Mouse (Mus musculus) spleen, adult 2 months (tissue): Measurements from ENCODE around the gene Fcna. TPM values are rescaled to one million over a fixed set of nuclear protein-coding genes. Genes with fewer than 3 reads are reported as not detected.
A peak's percentile ranks its signal among the peaks of the same experiment; 100 is the strongest.

Source experiments
- DNase-seq, 2 experiments: peaks; one replicate each; pipeline versions ENCODE4 v3.0.0 to v3.0.0-alpha.2; 2012 to 2021; ENCODE audit warnings: low spot score in 2 of 2, low read depth in 1 of 2
- H3K27ac ChIP-seq: fragments of 200-500 bp; 2 replicates; pipeline ENCODE4 v1.5.1; 2012; ENCODE audit warnings: low read length, inconsistent platforms; ENCODE audit not compliant: insufficient read depth
- H3K27me3 ChIP-seq: fragments of 200-500 bp; 2 replicates; pipeline ENCODE4 v1.6.1; 2012; ENCODE audit warnings: mild to moderate bottlenecking, moderate library complexity, low read length, inconsistent platforms; ENCODE audit not compliant: control insufficient read depth, insufficient read depth
- H3K36me3 ChIP-seq: fragments of 200-500 bp; 2 replicates; pipeline ENCODE4 v1.6.1; 2012; ENCODE audit warnings: mild to moderate bottlenecking, low read length, inconsistent platforms; ENCODE audit not compliant: control insufficient read depth, insufficient read depth
- H3K4me1 ChIP-seq: fragments of 200-500 bp; 2 replicates; pipeline ENCODE4 v1.6.1; 2011; ENCODE audit warnings: inconsistent platforms; ENCODE audit not compliant: control insufficient read depth, insufficient read depth, insufficient read length
- H3K4me3 ChIP-seq: fragments of 200-500 bp; 2 replicates; pipeline ENCODE4 v1.5.1; 2011; ENCODE audit warnings: mild to moderate bottlenecking, inconsistent platforms; ENCODE audit not compliant: insufficient read depth, insufficient read length; ENCODE audit errors: extremely low read depth
- CTCF ChIP-seq: fragments of 200-500 bp; IDR thresholded peaks from 2 replicates; pipeline ENCODE4 v1.5.1; 2011; ENCODE audit warnings: mild to moderate bottlenecking, inconsistent platforms; ENCODE audit not compliant: insufficient read depth, insufficient read length, insufficient replicate concordance; ENCODE audit errors: extremely low read depth
- POLR2A ChIP-seq: fragments of 200-500 bp; IDR thresholded peaks from 2 replicates; pipeline ENCODE4 v1.6.1; 2011; ENCODE audit warnings: low read depth, low read length, inconsistent platforms
- WGBS: fragments of 180-500 bp; shearing (Covaris S2); methylation state at CpG from one replicate; pipeline ENCODE4 v1.1.7; 2018; 5-methylcytosine and 5-hydroxymethylcytosine counted together
- polyA plus RNA-seq: library from polyadenylated mRNA; depleted of rRNA; stranded (reverse); fragments of >200 nt; gene quantifications from 2 replicates; pipeline ENCODE4 v1.2.3, GENCODE M21; 2012

The Fcna gene
- polyA plus RNA-seq, 1 experiment, result 120 TPM

DNA sequence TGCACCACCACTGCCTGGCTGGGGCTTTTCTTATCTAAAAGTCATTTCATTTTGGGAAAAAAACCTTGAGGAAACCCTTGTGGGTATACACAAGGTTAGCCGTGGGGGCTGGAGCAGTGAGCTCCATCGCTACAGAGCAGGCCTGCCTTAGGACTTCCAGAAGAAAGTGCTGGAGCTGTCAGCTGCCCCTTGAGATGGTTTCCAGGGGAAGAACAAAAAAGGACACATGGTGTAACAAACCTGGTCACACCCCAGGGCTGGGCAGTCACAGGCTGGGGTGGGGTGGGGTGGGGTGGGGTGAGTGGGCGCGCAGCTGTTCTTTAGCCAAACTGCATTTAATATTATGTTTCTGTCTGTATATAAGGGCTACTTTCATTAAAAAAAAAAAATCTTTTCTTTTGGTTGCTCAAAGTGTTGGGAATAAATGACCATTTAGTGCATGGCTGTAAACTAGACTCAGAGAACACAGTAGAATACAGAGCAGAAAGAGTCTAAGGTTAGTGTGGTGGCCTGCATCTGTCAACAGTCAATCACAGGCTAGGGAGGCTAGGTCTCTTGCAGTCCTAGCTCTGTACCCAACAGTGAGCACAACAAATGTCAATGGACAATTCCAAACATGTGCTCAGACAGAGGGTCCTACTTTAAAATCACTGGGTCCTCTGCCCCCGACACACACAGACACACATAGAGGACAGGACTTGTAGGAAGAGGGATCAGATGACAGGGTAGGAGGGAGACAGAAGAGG lies 30.9 kb downstream of the Fcna start:
- 94% methylated on average over 5 of the region's 5 CpGs for WGBS
- H3K4me3 ChIP-seq, result no peak overlapping the region
- H3K27ac ChIP-seq, result no peak overlapping the region
- DNase-seq, result no peak
- no peak for TF ChIP-seq POLR2A
- TF ChIP-seq CTCF, result no peak
- H3K4me1 ChIP-seq, result no peaks in the 10 kb centered on the region
- H3K27me3 ChIP-seq, result no peaks in the 10 kb centered on the region
- H3K36me3 ChIP-seq, result peaks cover 40% of the 10 kb centered on the region

DNA sequence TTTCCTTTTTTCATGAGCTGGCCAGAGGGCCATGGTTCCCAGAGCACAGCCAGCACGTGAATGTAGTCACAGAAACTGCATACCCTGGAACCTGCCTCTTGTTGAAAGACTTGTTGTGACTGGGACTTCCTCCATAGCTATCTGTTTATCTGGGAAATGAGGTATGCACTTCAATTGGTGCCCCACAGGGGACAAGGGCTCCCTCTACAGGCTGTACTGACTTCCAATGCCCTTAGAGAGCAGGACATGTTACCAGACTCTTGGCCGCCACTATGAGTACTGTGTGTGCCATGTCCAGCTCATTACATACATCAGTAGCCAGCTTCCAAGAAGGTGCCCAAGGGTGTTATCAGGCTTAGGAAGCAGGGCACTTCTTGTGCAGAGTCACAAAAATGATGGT lies 36.0 kb downstream of the Fcna start:
- Histone ChIP-seq H3K36me3 (peaks cover 19% of the 10 kb centered on the region), H3K4me1 (no peaks in the 10 kb centered on the region), H3K27me3 (no peaks in the 10 kb centered on the region), H3K4me3 (no peak overlapping the region), H3K27ac (no peak overlapping the region)
- TF ChIP-seq POLR2A (no peak), CTCF (peak; percentile 26; the same call in 1 of the 2 replicates)
- DNase-seq, result peak in 1 of 2 experiments; percentile 33
- 72% methylated on average over 2 of the region's 2 CpGs for WGBS

DNA sequence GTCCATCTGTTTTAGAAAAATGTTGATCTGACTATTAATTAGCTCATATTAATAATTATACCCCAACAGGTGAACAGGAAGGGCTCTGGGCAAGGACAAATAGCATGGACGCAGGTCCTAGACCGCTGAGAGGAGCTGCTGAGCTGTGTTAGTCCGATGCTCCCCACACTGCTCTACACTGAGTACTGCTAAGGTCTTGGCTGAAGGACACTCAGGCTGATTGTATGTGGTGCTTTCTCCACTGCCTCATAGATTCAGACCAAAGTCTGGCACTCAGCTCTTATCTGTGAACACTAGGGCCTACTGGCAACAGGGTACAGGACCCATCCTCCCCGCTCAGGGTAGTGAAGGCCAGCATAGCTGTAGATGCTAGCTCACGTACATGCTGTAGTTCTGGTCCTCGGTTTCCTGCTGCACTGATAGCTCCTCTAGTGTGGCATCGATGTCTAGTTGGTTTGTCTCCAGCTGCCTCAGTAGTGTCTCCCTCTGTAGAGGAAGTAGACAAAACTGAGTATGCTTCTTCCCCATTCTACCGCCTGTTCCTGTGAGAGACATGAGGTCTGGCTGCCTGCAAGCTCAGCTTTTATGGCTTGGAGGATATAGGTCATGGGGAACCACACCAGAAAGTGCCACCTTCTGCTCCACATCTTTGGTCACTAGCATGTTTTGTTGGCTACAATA lies 39.5 kb downstream of the Fcna start:
- Histone ChIP-seq H3K4me3 (no peak overlapping the region), H3K27ac (no peak overlapping the region; the same call in 1 of the 2 replicates), H3K4me1 (no peaks in the 10 kb centered on the region), H3K36me3 (peaks cover 11% of the 10 kb centered on the region), H3K27me3 (no peaks in the 10 kb centered on the region)
- 78% methylated on average over 8 of the region's 8 CpGs for WGBS
- TF ChIP-seq POLR2A, result no peak
- TF ChIP-seq CTCF, result no peak
- DNase-seq, result no peak

DNA sequence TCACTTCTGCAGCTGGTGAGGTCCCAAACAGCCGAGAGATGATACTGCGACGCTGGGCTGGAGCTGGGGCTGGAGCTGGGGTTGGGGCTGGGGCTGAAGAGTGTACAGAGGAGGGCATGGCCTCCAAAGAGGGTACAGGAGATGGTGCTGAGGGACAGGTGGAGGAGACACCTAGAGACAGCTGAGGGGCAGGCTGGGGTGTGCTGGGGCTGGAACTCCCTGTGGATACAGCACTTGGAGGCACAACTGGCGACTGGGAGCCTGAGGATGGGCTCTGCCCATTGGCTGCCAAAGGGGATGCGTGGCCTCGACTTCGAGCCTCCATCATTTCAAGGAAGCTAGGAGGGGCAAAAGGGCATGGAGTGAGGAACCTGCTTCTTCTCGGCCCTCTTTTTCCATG lies 40.5 kb downstream of the Fcna start:
- Histone ChIP-seq H3K27ac (no peak overlapping the region), H3K4me1 (no peaks in the 10 kb centered on the region), H3K36me3 (peaks cover 9% of the 10 kb centered on the region), H3K4me3 (no peak overlapping the region), H3K27me3 (no peaks in the 10 kb centered on the region)
- no peak for TF ChIP-seq POLR2A
- TF ChIP-seq CTCF, result no peak
- DNase-seq, result no peak
- WGBS, result 91% methylated on average over 8 of the region's 8 CpGs

DNA sequence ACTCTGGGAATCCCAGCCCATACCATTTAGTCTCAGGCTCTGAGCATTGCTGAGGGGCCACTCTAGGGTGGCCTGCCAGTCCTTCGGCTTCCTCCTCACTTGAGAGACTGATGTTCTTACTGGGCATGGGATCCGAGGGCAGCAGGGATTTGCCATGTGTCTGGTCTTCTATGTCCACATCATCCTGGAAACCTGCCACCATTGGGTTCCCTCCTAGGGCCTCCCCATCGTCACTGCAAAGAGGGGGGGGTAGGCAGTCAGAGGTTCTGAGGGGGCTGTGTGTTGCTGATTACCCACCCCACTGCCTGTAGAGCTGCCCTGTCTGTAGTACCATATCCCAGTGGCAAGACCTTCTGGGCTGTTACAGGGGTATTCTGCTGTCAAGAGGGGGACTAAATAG lies 42.2 kb downstream of the Fcna start:
- Histone ChIP-seq H3K36me3 (peaks cover 9% of the 10 kb centered on the region), H3K27me3 (no peaks in the 10 kb centered on the region), H3K4me3 (no peak overlapping the region), H3K4me1 (peaks cover 3% of the 10 kb centered on the region; the same call in 1 of the 2 replicates), H3K27ac (no peak overlapping the region)
- WGBS, result 84% methylated on average over 3 of the region's 3 CpGs
- no peak for TF ChIP-seq CTCF
- no peak for TF ChIP-seq POLR2A
- DNase-seq, result no peak

DNA sequence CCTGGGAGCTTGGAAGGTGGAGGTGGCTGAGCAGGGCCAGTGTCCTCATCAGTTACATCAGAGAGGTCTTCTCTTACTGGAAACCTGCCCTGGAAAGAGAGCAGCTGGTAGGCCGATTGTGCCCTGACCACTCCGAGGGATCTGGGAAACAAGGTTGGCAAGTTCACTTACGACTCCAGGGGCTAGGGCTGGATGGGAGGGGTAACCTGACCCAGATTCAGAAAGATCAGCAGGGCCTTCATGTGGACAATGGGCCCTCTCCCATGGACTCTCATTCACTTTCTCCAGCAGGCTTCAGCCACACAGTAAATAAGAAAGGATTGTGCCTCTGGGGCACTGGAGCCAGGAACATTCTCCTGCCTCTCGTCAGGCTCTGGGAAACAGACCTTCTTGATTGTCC lies 43.0 kb downstream of the Fcna start:
- Histone ChIP-seq H3K27ac (no peak overlapping the region), H3K36me3 (peaks cover 9% of the 10 kb centered on the region), H3K4me3 (no peak overlapping the region), H3K27me3 (peaks cover under 1% of the 10 kb centered on the region; the same call in 1 of the 2 replicates), H3K4me1 (peaks cover 7% of the 10 kb centered on the region; the same call in 1 of the 2 replicates)
- TF ChIP-seq CTCF, result no peak
- TF ChIP-seq POLR2A, result no peak
- 93% methylated on average over 4 of the region's 4 CpGs for WGBS
- no peak for DNase-seq

DNA sequence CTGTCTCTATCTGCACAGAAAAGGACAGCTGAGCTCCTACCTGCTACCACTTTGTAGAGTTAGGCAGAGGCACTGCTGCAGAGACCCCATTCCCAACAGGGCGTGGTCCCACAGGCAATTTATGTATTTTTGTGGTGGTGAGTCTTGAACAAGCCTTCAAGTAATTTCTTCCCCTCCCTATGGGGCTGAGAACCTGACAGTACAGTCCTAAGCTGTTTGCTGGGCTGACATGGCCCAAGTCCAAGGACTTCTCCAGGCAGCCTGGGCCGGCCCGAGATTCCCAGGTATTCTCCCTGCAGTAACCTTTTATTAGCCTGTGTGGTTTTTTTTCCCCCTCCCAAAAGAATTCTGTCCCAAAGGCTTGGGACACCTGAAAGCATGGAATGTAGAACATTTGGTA lies 43.7 kb downstream of the Fcna start:
- Histone ChIP-seq H3K27ac (no peak overlapping the region), H3K4me3 (no peak overlapping the region), H3K36me3 (peaks cover 9% of the 10 kb centered on the region), H3K4me1 (peaks cover 13% of the 10 kb centered on the region), H3K27me3 (peaks cover 7% of the 10 kb centered on the region; the same call in 1 of the 2 replicates)
- no peak for DNase-seq
- TF ChIP-seq POLR2A, result no peak
- no peak for TF ChIP-seq CTCF
- 92% methylated on average over 3 of the region's 3 CpGs for WGBS
